Comparison of ENCODE assay signal across 24 mouse cellular contexts in genomic region chr10:89819146-89819545, GRCm38 (mm10). TPM values are rescaled to one million over a fixed set of nuclear protein-coding genes. Genes with fewer than 3 reads are reported as not detected.
A peak's percentile ranks its signal among the peaks of the same experiment; 100 is the strongest.
DNase-seq lines count a peak whose midpoint lies in the region; ATAC-seq and TF ChIP-seq lines count a peak whose summit lies in the region.
"Had no signal": no experiment of that assay in that cellular context is flagged by ENCODE, and none has a peak within 500 bp of the region (broad histone marks: within the 10 kb centered on the region; RNA-seq: fewer than 3 reads in every experiment).

No protein-coding gene starts in this region.

- no peaks in the 10 kb centered on the region for H3K4me1 ChIP-seq in embryonic facial prominence, embryonic 14.5 days (ENCODE audit: control insufficient read depth, insufficient read depth, low read length)
- no peaks in the 10 kb centered on the region for H3K4me1 ChIP-seq in embryonic facial prominence, embryonic 10.5 days
- H3K4me1 ChIP-seq in heart, embryonic 16.5 days (ENCODE audit: control insufficient read depth, insufficient read depth, low read length), result peaks cover 5% of the 10 kb centered on the region
- H3K4me1 ChIP-seq in heart, embryonic 10.5 days, result no peaks in the 10 kb centered on the region
- H3K4me1 ChIP-seq in limb, embryonic 14.5 days (ENCODE audit: control insufficient read depth, insufficient read depth, low read length), result no peaks in the 10 kb centered on the region
- H3K4me1 ChIP-seq: embryonic facial prominence, embryonic 13.5 days; forebrain, embryonic 13.5 days; forebrain, embryonic 15.5 days had no signal

- no peak overlapping the region for H3K9ac ChIP-seq in embryonic facial prominence, embryonic 14.5 days (ENCODE audit: low read depth, low read length)
- no peak overlapping the region for H3K9ac ChIP-seq in heart, embryonic 16.5 days (ENCODE audit: low read length)
- H3K9ac ChIP-seq in limb, embryonic 14.5 days (ENCODE audit: low read depth, low read length, severe bottlenecking), result no peak overlapping the region
- H3K9ac ChIP-seq: embryonic facial prominence, embryonic 13.5 days; forebrain, embryonic 13.5 days; forebrain, embryonic 15.5 days had no signal

- DNase-seq in embryonic facial prominence, embryonic 14.5 days (ENCODE audit: low spot score), result no peak
- DNase-seq in embryonic facial prominence, embryonic 10.5 days (ENCODE audit: low spot score), result no peak
- no peak for DNase-seq in heart, adult 8-10 months (ENCODE audit: low spot score)
- DNase-seq in heart, postnatal 10 days, result peak; percentile 14 to 19
- no peak for DNase-seq in heart, embryonic 10.5 days (ENCODE audit: low spot score)
- DNase-seq in limb, embryonic 14.5 days (ENCODE audit: low spot score), result no peak
- DNase-seq: adrenal gland, adult 8-10 months; adrenal gland, postnatal 14 days; adrenal gland, postnatal 36 days; B cell, adult 2 months; cerebellum, adult 11-12 months; cerebellum, adult 2 months; cerebellum, adult 9-10 months; cerebellum, postnatal 10 days; cerebellum, postnatal 25 days had no signal

- H3K4me3 ChIP-seq in embryonic facial prominence, embryonic 14.5 days (ENCODE audit: low read depth, low read length), result no peak overlapping the region
- H3K4me3 ChIP-seq in embryonic facial prominence, embryonic 10.5 days, result no peak overlapping the region
- no peak overlapping the region for H3K4me3 ChIP-seq in heart, embryonic 16.5 days (ENCODE audit: low read length)
- no peak overlapping the region for H3K4me3 ChIP-seq in heart, embryonic 10.5 days
- H3K4me3 ChIP-seq in limb, embryonic 14.5 days (replicated peaks; ENCODE audit: low read length), result no peak overlapping the region
- H3K4me3 ChIP-seq: embryonic facial prominence, embryonic 13.5 days; forebrain, embryonic 13.5 days; forebrain, embryonic 15.5 days had no signal

- no peak for TF ChIP-seq POLR2A in limb, embryonic 14.5 days (IDR thresholded peaks at IDR 0.05; ENCODE audit: borderline replicate concordance, extremely low read depth, insufficient read depth, insufficient read length)

- H3K27me3 ChIP-seq in embryonic facial prominence, embryonic 14.5 days (replicated peaks; ENCODE audit: control insufficient read depth, insufficient read depth, low read length), result no peaks in the 10 kb centered on the region
- H3K27me3 ChIP-seq in embryonic facial prominence, embryonic 10.5 days (replicated peaks; ENCODE audit: low read depth, poor library complexity, severe bottlenecking), result no peaks in the 10 kb centered on the region
- no peaks in the 10 kb centered on the region for H3K27me3 ChIP-seq in heart, embryonic 16.5 days (ENCODE audit: control insufficient read depth, insufficient read depth, low read length)
- H3K27me3 ChIP-seq in heart, embryonic 10.5 days (ENCODE audit: insufficient read depth, poor library complexity, severe bottlenecking), result no peaks in the 10 kb centered on the region
- no peaks in the 10 kb centered on the region for H3K27me3 ChIP-seq in limb, embryonic 14.5 days (ENCODE audit: control insufficient read depth, insufficient read depth, low read length)
- H3K27me3 ChIP-seq: CH12.LX; embryonic facial prominence, embryonic 13.5 days; forebrain, embryonic 13.5 days; forebrain, embryonic 15.5 days; Patski had no signal

- peaks cover 29% of the 10 kb centered on the region for H3K36me3 ChIP-seq in embryonic facial prominence, embryonic 14.5 days (ENCODE audit: control insufficient read depth, insufficient read depth, low read length)
- peaks cover 46% of the 10 kb centered on the region for H3K36me3 ChIP-seq in embryonic facial prominence, embryonic 10.5 days (replicated peaks)
- H3K36me3 ChIP-seq in heart, embryonic 16.5 days (ENCODE audit: control insufficient read depth, insufficient read depth), result peaks cover 26% of the 10 kb centered on the region
- peaks cover 29% of the 10 kb centered on the region for H3K36me3 ChIP-seq in heart, embryonic 10.5 days
- peaks cover 28% of the 10 kb centered on the region for H3K36me3 ChIP-seq in limb, embryonic 14.5 days (ENCODE audit: control insufficient read depth, insufficient read depth, low read length)

- H3K27ac ChIP-seq in embryonic facial prominence, embryonic 14.5 days (replicated peaks; ENCODE audit: low read depth, low read length), result no peak overlapping the region
- H3K27ac ChIP-seq in embryonic facial prominence, embryonic 10.5 days (replicated peaks), result no peak overlapping the region
- peak overlapping the region; percentile 59 for H3K27ac ChIP-seq in heart, embryonic 16.5 days (ENCODE audit: low read length)
- no peak overlapping the region for H3K27ac ChIP-seq in heart, embryonic 10.5 days
- H3K27ac ChIP-seq in limb, embryonic 14.5 days (replicated peaks; ENCODE audit: low read depth, low read length), result no peak overlapping the region
- H3K27ac ChIP-seq: embryonic facial prominence, embryonic 13.5 days; forebrain, embryonic 13.5 days; forebrain, embryonic 15.5 days had no signal

- intact Hi-C loops in heart, postnatal 10 days (cut with DNase I), result no loop called here

- H3K4me2 ChIP-seq in embryonic facial prominence, embryonic 14.5 days (ENCODE audit: low read depth, low read length), result no peak overlapping the region
- H3K4me2 ChIP-seq in heart, embryonic 16.5 days (ENCODE audit: low read depth, low read length), result no peak overlapping the region
- no peak overlapping the region for H3K4me2 ChIP-seq in limb, embryonic 14.5 days (replicated peaks; ENCODE audit: low read depth, low read length, severe bottlenecking)
- H3K4me2 ChIP-seq: embryonic facial prominence, embryonic 13.5 days; forebrain, embryonic 13.5 days; forebrain, embryonic 15.5 days had no signal

- no peaks in the 10 kb centered on the region for H3K9me3 ChIP-seq in embryonic facial prominence, embryonic 14.5 days (ENCODE audit: control insufficient read depth, low read length)
- no peaks in the 10 kb centered on the region for H3K9me3 ChIP-seq in embryonic facial prominence, embryonic 10.5 days
- no peaks in the 10 kb centered on the region for H3K9me3 ChIP-seq in heart, embryonic 16.5 days (replicated peaks; ENCODE audit: control insufficient read depth, low read length)
- no peaks in the 10 kb centered on the region for H3K9me3 ChIP-seq in heart, embryonic 10.5 days
- H3K9me3 ChIP-seq in limb, embryonic 14.5 days (ENCODE audit: control insufficient read depth, low read length), result no peaks in the 10 kb centered on the region
- H3K9me3 ChIP-seq: embryonic facial prominence, embryonic 13.5 days; forebrain, embryonic 13.5 days; forebrain, embryonic 15.5 days; G1E had no signal

- peak; percentile 30; the same call in 1 of the 2 replicates for ATAC-seq in embryonic facial prominence, embryonic 14.5 days (ENCODE audit: low read depth)
- ATAC-seq in heart, embryonic 16.5 days (replicated peaks; ENCODE audit: extremely low read depth, insufficient read depth, low FRiP score), result peak; percentile 52
- peak; percentile 29; the same call in 1 of the 2 replicates for ATAC-seq in limb, embryonic 14.5 days (ENCODE audit: low FRiP score, low read depth)
- ATAC-seq: activated CD4-positive, CD25-positive, alpha-beta regulatory T cell, adult 4 months; CD4-positive, CD25-positive, alpha-beta regulatory T cell, adult 4 months; forebrain, embryonic 13.5 days; forebrain, embryonic 15.5 days; Patski had no signal

- 82% methylated on average over 4 of the region's 4 CpGs for WGBS in embryonic facial prominence, embryonic 14.5 days
- WGBS in embryonic facial prominence, embryonic 10.5 days, result 94% methylated on average over 4 of the region's 4 CpGs
- 35% methylated on average over 4 of the region's 4 CpGs for WGBS in heart, embryonic 16.5 days
- 80% methylated on average over 4 of the region's 4 CpGs for WGBS in heart, embryonic 10.5 days
- 62% methylated on average over 4 of the region's 4 CpGs for WGBS in limb, embryonic 14.5 days

RNA-seq across cellular contexts. Expression of gene Anks1b, which starts 54.2 kb away (rescaled TPM):
- 2.0 and 2.2 TPM in 2 replicates for polyA plus RNA-seq in embryonic facial prominence, embryonic 14.5 days (2014; fragmentation: Nextera tagmentation; extraction: Ambion mirVana)
- polyA plus RNA-seq in embryonic facial prominence, embryonic 10.5 days (2016; fragmentation: Nextera tagmentation; extraction: Ambion mirVana), result 0.53 and 1.6 TPM in 2 replicates
- polyA plus RNA-seq in heart, embryonic 16.5 days (2015; fragmentation: Nextera tagmentation; extraction: Ambion mirVana), result 0.13 TPM in 1 of 2 replicates, not detected in the other
- total RNA-seq in heart, adult 8-10 months (2022), result 1 to 10 TPM in 1 of 4 experiments, under 1 TPM in 3; 0.37 to 2.1 (median 0.71) TPM
- total RNA-seq in heart, postnatal 10 days (2021), result under 1 TPM; 0.19 to 0.25 TPM
- polyA plus RNA-seq in heart, embryonic 10.5 days (2016; fragmentation: Nextera tagmentation; extraction: Ambion mirVana), result 0.05 and 0.36 TPM in 2 replicates
- polyA plus RNA-seq in limb, embryonic 14.5 days (2012; rRNA removed), result 4.3 and 4.5 TPM in 2 replicates
- 2.6 and 4.3 TPM in 2 replicates for polyA plus RNA-seq in limb, embryonic 14.5 days (2014; fragmentation: Nextera tagmentation; extraction: Ambion mirVana)
- polyA plus RNA-seq: CD4-positive, CD25-positive, alpha-beta regulatory T cell, adult 4 months; G1E had no signal

Comparison
In these comparisons a context has a peak if more than half of its experiments do, and no peak if none do; other contexts are left out.
1. DNase-seq: peak in heart, postnatal 10 days (2 of 2); none in embryonic facial prominence, embryonic 14.5 days (single experiment), embryonic facial prominence, embryonic 10.5 days (single experiment), heart, adult 8-10 months (single experiment), heart, embryonic 10.5 days (single experiment) and limb, embryonic 14.5 days (single experiment).
2. Peak in every context shown above with its lines, with median percentiles within 50 percentile points of each other: ATAC-seq.